Mouse (Mus musculus) liver, adult 2 months (tissue): ENCODE measurements around the gene Fam53b.

Experiments
- CTCF ChIP-seq: fragments of 200-500 bp; IDR thresholded peaks from 2 replicates; pipeline ENCODE4 v1.5.1; 2011; ENCODE audit warnings: low read depth, low read length, control low read depth
- POLR2A ChIP-seq: fragments of 200-500 bp; IDR thresholded peaks from 2 replicates; pipeline ENCODE4 v1.6.1; 2011; ENCODE audit warnings: low read length, control low read depth; ENCODE audit not compliant: insufficient read depth; ENCODE audit errors: extremely low read depth

GRCm38 (mm10) chr7:132795141-132795540 is 18.5 kb downstream of the Fam53b start:
- TF ChIP-seq POLR2A (no peak), CTCF (no peak)
